Mouse (Mus musculus) kidney, postnatal 0 days (tissue): ENCODE results near the gene Vrk1. TPM values are rescaled to one million over a fixed set of nuclear protein-coding genes. Genes with fewer than 3 reads are reported as not detected.

Experiments
- ATAC-seq: fragments of 200-750 bp; cut with Nextera tagmentation; replicated peaks from 2 replicates; pipeline ENCODE4 v1.8.0; 2017; ENCODE audit warnings: low read depth, moderate number of reproducible peaks, moderate TSS enrichment, moderate library complexity; ENCODE audit not compliant: low FRiP score
- DNase-seq: peaks from one replicate; pipeline ENCODE4 v3.0.0-alpha.2; 2016; ENCODE audit warnings: low spot score
- H3K27ac ChIP-seq: fragments of 300-500 bp; sonication (generic); 2 replicates; pipeline ENCODE4 v1.5.1; 2014; ENCODE audit warnings: mild to moderate bottlenecking
- H3K27me3 ChIP-seq: fragments of 300-500 bp; sonication (generic); 2 replicates; pipeline ENCODE4 v1.6.1; 2014; ENCODE audit warnings: low read length, mixed read lengths; ENCODE audit not compliant: insufficient read depth
- H3K36me3 ChIP-seq: fragments of 300-500 bp; sonication (generic); 2 replicates; pipeline ENCODE4 v1.6.1; 2014; ENCODE audit warnings: low read length, mixed read lengths; ENCODE audit not compliant: insufficient read depth
- H3K4me1 ChIP-seq: fragments of 300-500 bp; sonication (generic); replicated peaks from 2 replicates; pipeline ENCODE4 v1.6.1; 2014; ENCODE audit warnings: antibody characterized with exemption, low read length, mixed read lengths; ENCODE audit not compliant: insufficient read depth
- H3K4me2 ChIP-seq: fragments of 300-500 bp; sonication (generic); 2 replicates; pipeline ENCODE4 v1.6.1; 2014; ENCODE audit warnings: mild to moderate bottlenecking, low read length, moderate library complexity, mixed read lengths
- H3K4me3 ChIP-seq: fragments of 300-500 bp; sonication (generic); replicated peaks from 2 replicates; pipeline ENCODE4 v1.5.1; 2014; ENCODE audit warnings: low read depth, low read length
- H3K9ac ChIP-seq: fragments of 300-500 bp; sonication (generic); 2 replicates; pipeline ENCODE4 v1.6.1; 2014; ENCODE audit warnings: low read depth, low read length
- H3K9me3 ChIP-seq: fragments of 300-500 bp; sonication (generic); replicated peaks from 2 replicates; pipeline ENCODE4 v1.6.1; 2016; ENCODE audit warnings: low read length, inconsistent platforms, mixed read lengths
- CTCF ChIP-seq: IDR thresholded peaks from 2 replicates; pipeline ENCODE4 v1.5.1; 2016; ENCODE audit warnings: antibody characterized with exemption, low read depth, mild to moderate bottlenecking, moderate library complexity
- WGBS: fragments of 180-500 bp; shearing (Covaris S2); extraction: QIAGEN DNeasy Blood & Tissue Kit; methylation state at CpG from one replicate; pipeline ENCODE4 v1.1.7; 2014; 5-methylcytosine and 5-hydroxymethylcytosine counted together
- polyA plus RNA-seq: library from polyadenylated mRNA; unstranded; fragments of >200 nt; fragmentation: Nextera tagmentation; extraction: Ambion mirVana; gene quantifications from 2 replicates; pipeline ENCODE4 v1.2.1, GENCODE M21; 2015

Gene Vrk1
- polyA plus RNA-seq, 1 experiment from 2014 or later = 45.3 TPM

- no peaks in the 10 kb centered on the region for H3K4me1 ChIP-seq
- H3K4me3 ChIP-seq = no peak overlapping the region
- DNase-seq (no peak), ATAC-seq (no peak)
- 96% methylated on average over 6 of the region's 6 CpGs for WGBS
- H3K9ac ChIP-seq = no peak overlapping the region
- H3K27ac ChIP-seq = no peak overlapping the region
- TF ChIP-seq CTCF = peak; percentile 28; the same call in 1 of the 2 replicates
- no peaks in the 10 kb centered on the region for H3K36me3 ChIP-seq
- no peak overlapping the region for H3K4me2 ChIP-seq
- no peaks in the 10 kb centered on the region for H3K27me3 ChIP-seq
- H3K9me3 ChIP-seq = no peaks in the 10 kb centered on the region
Measured at GRCm38 (mm10) chr12:106102003-106102402, 92.0 kb downstream of the Vrk1 start.

GRCm38 (mm10) chr12:106102726-106103643 is 93.0 kb downstream of the Vrk1 start:
- Histone ChIP-seq H3K27ac (no peak overlapping the region), H3K4me1 (no peaks in the 10 kb centered on the region), H3K9me3 (no peaks in the 10 kb centered on the region), H3K36me3 (no peaks in the 10 kb centered on the region), H3K4me3 (no peak overlapping the region), H3K27me3 (no peaks in the 10 kb centered on the region), H3K4me2 (no peak overlapping the region), H3K9ac (no peak overlapping the region)
- no peak for TF ChIP-seq CTCF
- DNase-seq (no peak), ATAC-seq (no peak)
- WGBS = 56% methylated on average over 16 of the region's 16 CpGs

DNA sequence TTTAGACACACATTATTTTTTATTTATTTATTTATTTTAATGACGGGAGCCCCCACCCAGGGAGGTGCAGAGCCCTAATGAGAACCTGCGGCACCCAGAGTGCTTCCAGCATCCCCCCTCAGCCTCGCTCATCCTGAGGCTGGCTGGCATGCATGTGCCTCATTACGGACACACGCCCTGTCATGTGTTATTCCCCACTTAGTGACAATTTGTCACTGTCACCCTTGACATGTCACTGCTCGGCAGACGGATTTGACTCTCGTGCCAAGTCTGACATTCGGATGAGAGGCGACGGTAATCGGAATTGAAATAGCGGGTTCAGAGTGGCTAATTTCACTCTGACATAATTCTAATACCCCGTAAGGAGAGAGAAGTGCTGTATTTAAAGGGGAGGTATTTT is 97.2 kb downstream of the Vrk1 start:
- TF ChIP-seq CTCF = no peak
- H3K4me3 ChIP-seq = no peak overlapping the region
- H3K27me3 ChIP-seq = no peaks in the 10 kb centered on the region
- DNase-seq = no peak
- H3K9ac ChIP-seq = no peak overlapping the region
- H3K9me3 ChIP-seq = no peaks in the 10 kb centered on the region
- WGBS = 89% methylated on average over 14 of the region's 14 CpGs
- H3K36me3 ChIP-seq = no peaks in the 10 kb centered on the region
- no peak overlapping the region for H3K27ac ChIP-seq
- H3K4me1 ChIP-seq = no peaks in the 10 kb centered on the region
- no peak for ATAC-seq
- H3K4me2 ChIP-seq = no peak overlapping the region

GRCm38 (mm10) chr12:106115070-106115891 is 105.3 kb downstream of the Vrk1 start:
- no peak overlapping the region for H3K4me3 ChIP-seq

GRCm38 (mm10) chr12:106115892-106116206 is 105.8 kb downstream of the Vrk1 start:
- no peak overlapping the region for H3K27ac ChIP-seq
- DNase-seq (no peak), ATAC-seq (no peak)
- no peak overlapping the region for H3K9ac ChIP-seq
- no peaks in the 10 kb centered on the region for H3K9me3 ChIP-seq
- H3K4me2 ChIP-seq = no peak overlapping the region
- H3K36me3 ChIP-seq = no peaks in the 10 kb centered on the region
- no peak for TF ChIP-seq CTCF
- no peaks in the 10 kb centered on the region for H3K4me1 ChIP-seq
- H3K27me3 ChIP-seq = no peaks in the 10 kb centered on the region
- H3K4me3 ChIP-seq = no peak overlapping the region
- 32% methylated on average over 5 of the region's 5 CpGs for WGBS

More at GRCm38 (mm10) chr12:106115070-106115891, 105.3 kb downstream of the Vrk1 start:
- ATAC-seq = no peak
- H3K27me3 ChIP-seq = no peaks in the 10 kb centered on the region
- TF ChIP-seq CTCF = no peak
- no peak overlapping the region for H3K27ac ChIP-seq
- H3K4me1 ChIP-seq = no peaks in the 10 kb centered on the region
- no peaks in the 10 kb centered on the region for H3K36me3 ChIP-seq
- WGBS = 2% methylated on average over 6 of the region's 6 CpGs
- no peaks in the 10 kb centered on the region for H3K9me3 ChIP-seq
- peak; percentile 79 for DNase-seq
- H3K9ac ChIP-seq = no peak overlapping the region
- H3K4me2 ChIP-seq = no peak overlapping the region

DNA sequence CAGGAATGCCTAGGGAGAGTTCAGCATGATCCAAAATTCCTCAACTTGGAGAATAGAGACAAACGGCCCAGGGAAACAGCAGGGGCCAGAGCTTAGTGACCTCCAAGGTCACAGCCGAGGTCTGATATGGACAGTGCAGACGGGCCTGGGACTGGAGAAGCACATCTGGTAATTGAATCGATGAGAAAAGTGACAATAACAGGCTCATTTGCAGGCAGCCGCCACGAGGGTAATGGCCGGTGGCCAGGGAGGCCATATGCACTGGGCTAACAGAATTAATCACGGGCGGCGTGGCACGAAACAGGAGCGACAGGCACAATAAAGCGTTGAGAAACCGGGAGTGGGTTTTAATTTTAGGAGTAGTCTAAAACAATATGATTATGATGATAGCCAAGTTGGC is 113.2 kb downstream of the Vrk1 start:
- ATAC-seq = no peak
- Histone ChIP-seq H3K4me1 (no peaks in the 10 kb centered on the region), H3K9ac (no peak overlapping the region), H3K4me2 (no peak overlapping the region), H3K36me3 (no peaks in the 10 kb centered on the region), H3K9me3 (no peaks in the 10 kb centered on the region), H3K4me3 (no peak overlapping the region), H3K27me3 (no peaks in the 10 kb centered on the region), H3K27ac (no peak overlapping the region)
- TF ChIP-seq CTCF = no peak
- WGBS = 36% methylated on average over 14 of the region's 14 CpGs
- no peak for DNase-seq
